Mouse (Mus musculus): ENCODE measurements at regions not wholly inside any gene's neighbourhood (a gene's known extent, or its start where the extent isn't known, plus 50 kb on each side); places are given as distances from the start of the nearest gene placed in this dataset.

DNA sequence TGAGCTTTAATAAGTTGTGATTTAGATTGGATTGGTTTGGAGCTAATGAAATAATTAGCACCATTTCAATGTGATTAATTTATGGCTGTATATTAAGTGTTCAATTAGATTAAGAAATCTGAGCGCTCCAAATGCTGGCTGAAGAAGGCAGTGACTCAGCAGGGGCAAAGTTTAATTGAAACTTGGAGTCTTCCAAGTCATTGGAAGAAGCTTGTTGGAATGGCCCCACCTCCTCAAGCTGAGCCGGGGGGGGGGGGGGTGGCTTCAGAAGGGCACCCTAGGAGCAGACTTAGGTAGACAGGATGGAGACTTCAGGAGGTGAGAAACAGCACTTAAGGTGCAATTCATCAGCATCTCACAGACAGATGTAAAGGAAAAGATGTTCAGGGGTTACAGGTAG, 151.0 kb upstream of the Cdh6 start:
- Histone ChIP-seq H3K9me3 (ENCODE audit: low read length) (peaks cover 4% of the 10 kb centered on the region; the same call in 1 of the 2 replicates), H3K4me1 (replicated peaks; ENCODE audit: low read depth, low read length) (no peaks in the 10 kb centered on the region), H3K36me3 (ENCODE audit: insufficient read depth, low read length) (no peaks in the 10 kb centered on the region), H3K27me3 (ENCODE audit: insufficient read depth, low read length) (no peaks in the 10 kb centered on the region), H3K4me3 (replicated peaks; ENCODE audit: low read length) (no peak overlapping the region)
- no peak for TF ChIP-seq NANOG (IDR thresholded peaks at IDR 0.05; ENCODE audit: borderline replicate concordance, low read length)
- no peak for TF ChIP-seq CTCF (conservative IDR thresholded peaks at IDR 0.05; ENCODE audit: low read length)
- no peak for TF ChIP-seq POU5F1 (IDR thresholded peaks at IDR 0.05; ENCODE audit: borderline replicate concordance, low read length)

DNA sequence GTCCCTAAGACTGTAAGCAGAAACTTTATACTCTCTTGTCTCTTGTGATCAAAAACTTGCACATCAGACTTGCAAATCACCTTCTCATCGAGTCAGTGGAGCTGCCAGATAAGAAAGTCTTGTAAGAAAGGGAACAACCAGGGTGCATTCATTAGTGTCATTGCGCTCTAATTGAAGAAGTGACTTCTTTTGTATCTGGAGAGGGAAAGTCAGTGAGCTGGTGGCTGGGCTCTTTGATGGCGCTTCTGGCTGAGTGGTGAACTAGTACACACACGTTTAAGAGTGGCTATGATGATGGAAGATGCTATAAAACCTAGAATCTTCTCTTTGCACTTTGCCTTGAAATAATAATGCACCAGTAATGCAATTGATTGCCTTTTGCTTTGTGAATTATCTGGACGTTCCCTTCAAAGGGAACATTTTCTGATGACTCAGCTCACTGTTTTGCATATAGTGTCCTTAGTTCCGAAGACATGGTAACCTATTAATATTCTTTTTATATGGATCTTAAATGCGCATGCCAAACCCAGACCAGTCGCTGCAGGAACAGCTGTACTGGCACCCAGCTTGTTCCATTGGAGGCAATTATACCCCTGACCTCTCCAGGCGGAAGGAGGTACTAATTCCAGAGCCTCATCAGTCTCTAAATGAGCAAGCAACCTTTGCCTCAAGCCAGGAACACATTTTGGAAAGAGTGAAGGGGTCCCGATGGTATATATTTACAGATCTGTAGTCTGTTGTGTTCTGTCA, 147.3 kb upstream of the Cdh6 start:
- no peak for TF ChIP-seq NANOG (IDR thresholded peaks at IDR 0.05; ENCODE audit: borderline replicate concordance, low read length)
- TF ChIP-seq POU5F1 (IDR thresholded peaks at IDR 0.05; ENCODE audit: borderline replicate concordance, low read length): no peak
- TF ChIP-seq CTCF (conservative IDR thresholded peaks at IDR 0.05; ENCODE audit: low read length): no peak
- no peaks in the 10 kb centered on the region for H3K36me3 ChIP-seq (ENCODE audit: insufficient read depth, low read length)
- H3K4me3 ChIP-seq (replicated peaks; ENCODE audit: low read length): no peak overlapping the region
- H3K27me3 ChIP-seq (ENCODE audit: insufficient read depth, low read length): no peaks in the 10 kb centered on the region
- no peaks in the 10 kb centered on the region for H3K9me3 ChIP-seq (ENCODE audit: low read length)
- no peaks in the 10 kb centered on the region for H3K4me1 ChIP-seq (replicated peaks; ENCODE audit: low read depth, low read length)

DNA sequence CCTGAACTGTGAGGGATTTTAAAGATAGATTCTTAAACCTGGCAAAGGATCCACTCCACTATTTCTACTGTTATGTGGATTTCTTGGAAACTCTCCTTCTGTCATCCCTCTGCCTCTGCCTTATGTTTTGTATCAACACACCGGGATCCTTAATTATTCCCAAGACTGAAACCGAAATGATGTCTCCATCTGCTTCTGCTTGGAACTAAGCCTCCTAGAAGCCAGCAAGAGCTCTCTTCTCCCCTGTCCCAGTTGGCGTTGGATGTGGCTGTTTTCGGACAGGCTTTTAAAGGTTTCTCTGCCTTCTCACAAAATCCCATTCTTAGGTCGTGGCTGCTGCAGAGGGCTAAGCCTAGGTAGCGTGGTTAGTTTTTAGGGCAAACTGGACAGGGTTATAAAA, 131.1 kb upstream of the Cdh6 start:
- Histone ChIP-seq H3K4me3 (replicated peaks; ENCODE audit: low read length) (no peak overlapping the region), H3K36me3 (ENCODE audit: insufficient read depth, low read length) (no peaks in the 10 kb centered on the region), H3K4me1 (replicated peaks; ENCODE audit: low read depth, low read length) (no peaks in the 10 kb centered on the region), H3K27me3 (ENCODE audit: insufficient read depth, low read length) (no peaks in the 10 kb centered on the region), H3K9me3 (ENCODE audit: low read length) (no peaks in the 10 kb centered on the region)
- TF ChIP-seq POU5F1 (IDR thresholded peaks at IDR 0.05; ENCODE audit: borderline replicate concordance, low read length) (no peak), CTCF (conservative IDR thresholded peaks at IDR 0.05; ENCODE audit: low read length) (no peak), NANOG (IDR thresholded peaks at IDR 0.05; ENCODE audit: borderline replicate concordance, low read length) (no peak)

DNA sequence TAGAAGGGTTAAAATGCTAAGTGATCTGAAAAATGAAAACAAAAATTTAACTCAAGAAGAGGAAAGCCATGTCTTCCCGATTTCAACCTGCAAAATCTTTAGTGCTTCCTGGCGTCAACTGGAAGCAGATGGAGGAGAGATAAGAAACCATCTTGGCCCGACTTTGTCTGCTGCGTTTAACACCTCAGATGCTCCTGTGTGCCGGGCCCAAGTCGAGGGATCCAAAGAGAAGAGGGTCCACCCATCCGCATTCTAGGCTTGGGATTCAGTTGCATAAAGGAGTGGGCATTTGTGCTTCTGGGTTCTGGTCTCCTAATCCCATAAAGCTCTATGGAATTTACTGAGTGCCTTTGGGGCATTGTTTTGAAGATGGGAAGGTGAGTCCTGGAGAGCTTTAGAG, 130.0 kb upstream of the Cdh6 start:
- Histone ChIP-seq H3K27me3 (ENCODE audit: insufficient read depth, low read length) (no peaks in the 10 kb centered on the region), H3K9me3 (ENCODE audit: low read length) (no peaks in the 10 kb centered on the region), H3K4me3 (replicated peaks; ENCODE audit: low read length) (no peak overlapping the region), H3K4me1 (replicated peaks; ENCODE audit: low read depth, low read length) (no peaks in the 10 kb centered on the region), H3K36me3 (ENCODE audit: insufficient read depth, low read length) (no peaks in the 10 kb centered on the region)
- no peak for TF ChIP-seq NANOG (IDR thresholded peaks at IDR 0.05; ENCODE audit: borderline replicate concordance, low read length)
- TF ChIP-seq CTCF (conservative IDR thresholded peaks at IDR 0.05; ENCODE audit: low read length): no peak
- no peak for TF ChIP-seq POU5F1 (IDR thresholded peaks at IDR 0.05; ENCODE audit: borderline replicate concordance, low read length)

DNA sequence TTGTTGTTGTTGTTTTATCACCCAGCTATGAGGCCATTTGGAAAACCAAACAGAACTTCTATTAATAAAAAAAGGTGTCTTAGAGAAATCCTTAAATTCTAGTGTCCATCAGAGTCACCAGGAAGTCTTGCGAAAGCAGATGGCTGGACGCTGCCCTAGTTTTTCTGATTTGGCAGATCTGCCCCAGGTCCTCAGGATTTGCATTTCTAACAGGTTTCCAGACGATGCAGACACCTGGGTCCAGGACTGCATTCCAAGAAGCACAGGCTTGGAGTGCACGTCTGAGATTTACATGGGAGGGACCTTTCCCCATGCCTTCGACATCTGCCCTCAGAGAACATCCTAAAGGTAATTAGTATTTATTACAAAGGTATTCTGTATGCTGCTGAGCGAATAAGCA, 129.2 kb upstream of the Cdh6 start:
- Histone ChIP-seq H3K9me3 (ENCODE audit: low read length) (no peaks in the 10 kb centered on the region), H3K27me3 (ENCODE audit: insufficient read depth, low read length) (no peaks in the 10 kb centered on the region), H3K36me3 (ENCODE audit: insufficient read depth, low read length) (no peaks in the 10 kb centered on the region), H3K4me1 (replicated peaks; ENCODE audit: low read depth, low read length) (no peaks in the 10 kb centered on the region), H3K4me3 (replicated peaks; ENCODE audit: low read length) (no peak overlapping the region)
- TF ChIP-seq POU5F1 (IDR thresholded peaks at IDR 0.05; ENCODE audit: borderline replicate concordance, low read length): no peak
- TF ChIP-seq NANOG (IDR thresholded peaks at IDR 0.05; ENCODE audit: borderline replicate concordance, low read length): no peak
- TF ChIP-seq CTCF (conservative IDR thresholded peaks at IDR 0.05; ENCODE audit: low read length): no peak

DNA sequence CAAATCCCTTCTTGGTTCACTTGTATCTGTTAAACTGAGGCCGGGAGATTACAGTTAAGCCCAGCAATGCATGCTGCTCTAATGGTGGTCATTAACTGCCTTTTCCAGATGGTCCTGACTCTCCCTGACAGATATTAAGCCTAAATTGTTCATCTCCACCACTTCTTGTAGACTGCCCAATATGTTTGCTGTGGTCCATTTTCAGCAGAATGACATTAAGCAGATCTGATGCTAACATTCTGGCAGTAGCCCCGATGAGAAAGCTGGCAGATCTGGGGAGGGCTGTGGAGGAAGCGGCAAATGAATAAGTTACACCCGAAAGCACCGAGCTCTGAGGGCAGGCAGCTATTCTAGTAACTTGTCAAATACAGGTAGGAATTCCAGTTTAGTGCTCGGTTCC, 123.5 kb upstream of the Cdh6 start:
- H3K36me3 ChIP-seq (ENCODE audit: insufficient read depth, low read length): no peaks in the 10 kb centered on the region
- no peaks in the 10 kb centered on the region for H3K4me1 ChIP-seq (replicated peaks; ENCODE audit: low read depth, low read length)
- H3K9me3 ChIP-seq (ENCODE audit: low read length): no peaks in the 10 kb centered on the region
- no peaks in the 10 kb centered on the region for H3K27me3 ChIP-seq (ENCODE audit: insufficient read depth, low read length)
- no peak overlapping the region for H3K4me3 ChIP-seq (replicated peaks; ENCODE audit: low read length)
- TF ChIP-seq CTCF (conservative IDR thresholded peaks at IDR 0.05; ENCODE audit: low read length): no peak
- no peak for TF ChIP-seq POU5F1 (IDR thresholded peaks at IDR 0.05; ENCODE audit: borderline replicate concordance, low read length)
- no peak for TF ChIP-seq NANOG (IDR thresholded peaks at IDR 0.05; ENCODE audit: borderline replicate concordance, low read length)

DNA sequence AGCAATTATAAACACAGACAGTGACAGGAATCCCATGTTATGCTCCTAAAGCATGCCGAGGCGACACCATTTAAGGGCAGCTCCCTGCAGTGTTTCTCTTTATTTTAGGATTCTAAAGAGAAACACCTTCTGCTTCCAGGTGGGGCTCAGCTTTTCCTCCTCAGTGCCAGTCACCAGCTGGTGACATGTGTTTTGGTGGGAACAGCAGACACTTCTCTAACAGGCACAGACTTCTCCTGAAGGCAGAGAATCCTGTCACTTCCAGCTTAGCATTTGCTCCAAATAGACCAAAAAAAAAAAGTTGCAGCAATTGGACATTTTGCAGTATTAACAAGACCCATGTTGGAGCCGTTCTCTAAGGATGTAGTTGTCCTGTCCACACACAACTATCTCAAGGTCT, 115.6 kb upstream of the Cdh6 start:
- TF ChIP-seq CTCF (conservative IDR thresholded peaks at IDR 0.05; ENCODE audit: low read length) (no peak), NANOG (IDR thresholded peaks at IDR 0.05; ENCODE audit: borderline replicate concordance, low read length) (no peak), POU5F1 (IDR thresholded peaks at IDR 0.05; ENCODE audit: borderline replicate concordance, low read length) (no peak)
- Histone ChIP-seq H3K9me3 (ENCODE audit: low read length) (no peaks in the 10 kb centered on the region), H3K4me3 (replicated peaks; ENCODE audit: low read length) (no peak overlapping the region), H3K27me3 (ENCODE audit: insufficient read depth, low read length) (no peaks in the 10 kb centered on the region), H3K36me3 (ENCODE audit: insufficient read depth, low read length) (no peaks in the 10 kb centered on the region), H3K4me1 (replicated peaks; ENCODE audit: low read depth, low read length) (no peaks in the 10 kb centered on the region)

DNA sequence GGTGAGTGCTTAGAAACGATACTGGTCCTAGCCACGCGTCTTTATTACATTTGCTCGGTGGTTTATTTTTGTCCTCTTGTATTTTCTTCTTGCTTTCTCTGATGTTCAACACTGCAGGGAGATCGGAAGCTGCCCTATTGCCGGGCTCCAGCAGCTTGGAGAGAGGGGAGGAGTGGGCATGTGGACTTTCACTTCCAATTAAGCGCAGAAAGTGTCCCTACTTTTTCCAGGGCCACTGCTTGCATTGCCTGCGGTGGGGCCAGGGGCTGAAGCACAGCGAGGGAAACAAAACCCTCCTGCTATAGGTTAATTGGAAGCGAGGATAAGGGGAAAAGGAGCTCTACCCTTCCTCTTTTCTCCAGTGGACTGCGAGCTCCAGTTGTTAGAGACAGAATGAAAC, 114.4 kb upstream of the Cdh6 start:
- Histone ChIP-seq H3K4me1 (replicated peaks; ENCODE audit: low read depth, low read length) (no peaks in the 10 kb centered on the region), H3K4me3 (replicated peaks; ENCODE audit: low read length) (no peak overlapping the region), H3K27me3 (ENCODE audit: insufficient read depth, low read length) (no peaks in the 10 kb centered on the region), H3K36me3 (ENCODE audit: insufficient read depth, low read length) (no peaks in the 10 kb centered on the region), H3K9me3 (ENCODE audit: low read length) (no peaks in the 10 kb centered on the region)
- TF ChIP-seq NANOG (IDR thresholded peaks at IDR 0.05; ENCODE audit: borderline replicate concordance, low read length) (no peak), POU5F1 (IDR thresholded peaks at IDR 0.05; ENCODE audit: borderline replicate concordance, low read length) (no peak), CTCF (conservative IDR thresholded peaks at IDR 0.05; ENCODE audit: low read length) (no peak)

DNA sequence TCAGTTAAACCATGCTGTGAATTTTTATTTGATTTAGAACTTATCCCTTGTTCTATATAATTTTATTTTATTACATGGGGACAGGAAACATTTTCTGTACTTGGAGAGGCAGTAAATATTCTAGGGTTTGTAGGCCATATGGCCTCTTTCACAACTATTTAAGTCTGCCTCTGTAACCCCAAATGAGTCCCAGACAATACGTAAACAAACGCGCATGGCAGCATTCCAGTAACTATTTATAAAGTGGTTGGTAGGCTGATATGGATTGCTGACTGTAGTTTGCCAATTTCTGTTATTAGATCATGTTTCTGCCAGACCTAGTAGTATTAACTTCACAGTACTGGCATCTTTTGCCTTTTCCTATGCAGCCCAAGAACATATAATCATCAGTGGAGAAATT, 111.9 kb upstream of the Cdh6 start:
- Histone ChIP-seq H3K4me3 (replicated peaks; ENCODE audit: low read length) (no peak overlapping the region), H3K36me3 (ENCODE audit: insufficient read depth, low read length) (no peaks in the 10 kb centered on the region), H3K27me3 (ENCODE audit: insufficient read depth, low read length) (no peaks in the 10 kb centered on the region)

More for the DNA sequence above, 111.9 kb upstream of the Cdh6 start:
- no peaks in the 10 kb centered on the region for H3K4me1 ChIP-seq (replicated peaks; ENCODE audit: low read depth, low read length)
- H3K9me3 ChIP-seq (ENCODE audit: low read length): no peaks in the 10 kb centered on the region
- no peak for TF ChIP-seq CTCF (conservative IDR thresholded peaks at IDR 0.05; ENCODE audit: low read length)
- TF ChIP-seq POU5F1 (IDR thresholded peaks at IDR 0.05; ENCODE audit: borderline replicate concordance, low read length): no peak
- TF ChIP-seq NANOG (IDR thresholded peaks at IDR 0.05; ENCODE audit: borderline replicate concordance, low read length): no peak
